Mouse (Mus musculus): ENCODE measurements around the gene Cd177.
"Not testable (repeated sequence)": the region's sequence is repeated elsewhere in the genome, so short reads cannot be mapped to it uniquely, and the experiment has no call there.

Gene Cd177

DNA sequence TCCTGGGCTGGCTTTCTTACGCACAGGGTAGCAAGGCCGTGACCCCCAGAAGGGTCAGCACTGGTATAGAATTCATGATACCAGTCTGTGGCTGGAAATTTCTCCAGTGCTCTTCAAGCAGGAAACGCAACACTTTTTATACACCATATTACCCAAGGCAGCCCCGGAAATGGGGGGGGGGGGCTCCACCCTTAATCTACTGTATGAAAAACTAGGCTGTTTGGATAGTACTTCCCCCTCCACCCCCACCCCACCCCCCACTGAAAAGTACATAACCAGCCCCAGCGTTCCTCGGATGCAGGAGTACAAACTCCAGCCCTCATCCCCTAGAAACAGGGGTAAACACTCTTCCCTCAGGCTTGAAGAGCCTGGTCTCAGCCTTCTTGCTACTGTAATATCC is at the start of gene Cd177:
Gene Cd177, minus strand, starts transcription at position 101 of the 400 bp plus-strand sequence.
- no peak for DNase-seq (ENCODE audit: low spot score)

DNA sequence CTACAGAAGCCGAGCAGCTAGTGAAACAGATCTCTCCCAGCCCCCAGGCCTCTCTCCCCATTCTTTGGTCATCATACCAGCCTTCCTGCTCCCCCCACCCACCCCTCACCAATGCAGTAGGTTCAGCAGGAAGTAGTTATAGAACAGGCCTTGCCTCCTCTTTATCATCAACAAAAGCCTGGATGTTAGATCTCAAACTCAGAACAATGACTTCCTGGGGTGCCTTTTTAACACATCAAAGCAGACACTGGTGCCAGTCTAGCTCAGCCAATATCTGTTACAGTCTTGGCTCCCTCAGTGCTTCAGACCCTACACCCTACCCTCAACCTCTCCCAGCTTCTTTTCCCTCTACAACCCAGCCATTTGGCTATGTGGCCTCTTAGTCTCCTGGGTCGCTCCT is 48.9 kb upstream of the Cd177 start:
- DNase-seq (ENCODE audit: low spot score), result no peak

DNA sequence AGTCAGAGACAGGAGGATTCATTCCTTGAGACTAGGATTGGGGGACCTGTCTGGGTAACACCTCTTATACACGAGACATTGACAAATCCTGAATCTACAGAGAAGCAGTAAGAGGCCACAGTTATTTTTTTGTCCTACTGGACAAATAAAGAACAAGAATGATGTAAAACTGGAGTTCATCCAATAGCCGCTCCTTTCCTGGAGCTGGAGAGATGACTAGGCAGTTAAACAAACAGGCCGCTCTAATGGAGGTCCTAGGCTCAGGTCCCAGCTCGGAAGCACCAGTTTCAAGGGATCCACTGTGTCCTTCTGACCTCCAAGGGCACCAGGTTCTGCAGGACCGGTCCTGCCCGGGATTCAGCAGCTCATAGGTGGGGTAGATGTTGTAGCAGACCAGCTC is 44.7 kb upstream of the Cd177 start:
- DNase-seq (ENCODE audit: low spot score), result no peak

DNA sequence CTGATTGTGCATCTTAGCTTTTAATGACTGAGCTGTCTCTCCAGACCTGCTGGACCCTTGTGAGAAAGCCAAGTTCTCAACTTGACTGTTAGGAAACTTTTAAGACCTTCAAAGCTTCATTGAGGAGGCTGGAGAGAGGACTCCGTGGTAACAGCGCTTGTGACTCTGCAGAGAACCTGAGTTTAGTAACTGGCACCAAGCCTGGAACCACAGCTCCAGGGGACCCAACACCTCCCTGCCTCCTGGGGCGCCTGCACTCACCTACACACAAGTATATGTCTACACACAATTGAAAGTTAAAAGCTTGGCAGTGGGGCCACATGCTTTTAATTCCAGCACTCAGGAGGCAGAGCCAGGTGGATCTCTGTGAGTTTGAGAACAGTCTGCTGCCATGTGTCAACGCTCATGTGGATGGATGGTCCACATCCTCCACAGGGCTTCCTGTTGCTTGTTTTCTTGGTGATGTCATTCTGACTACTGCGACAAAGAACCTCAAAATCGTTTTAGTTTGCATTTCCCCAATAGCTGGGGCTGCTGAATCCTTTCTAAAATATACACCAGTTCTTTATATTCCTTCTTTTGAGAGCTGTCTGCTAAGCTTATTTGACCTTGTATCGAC is 42.1 kb upstream of the Cd177 start:
- no peak for DNase-seq (ENCODE audit: low spot score)

DNA sequence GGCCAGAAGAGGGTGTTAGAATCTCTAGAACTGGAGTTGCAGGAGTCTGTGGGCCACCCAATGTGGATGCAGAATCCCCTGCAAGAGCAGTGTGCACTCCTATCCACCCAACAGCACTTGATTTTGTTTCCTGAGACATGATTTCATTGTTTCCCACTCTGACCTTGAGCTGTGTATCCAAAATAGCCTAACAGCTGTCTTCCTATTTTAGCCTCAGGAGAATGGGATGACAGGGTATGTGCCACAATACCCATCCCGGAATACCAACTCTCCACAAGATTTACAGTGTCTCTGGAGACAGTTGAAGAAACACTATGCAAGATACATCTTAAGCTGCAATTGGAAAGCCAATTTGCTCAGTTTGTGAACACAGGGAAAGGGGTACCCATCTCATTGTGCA is 37.8 kb upstream of the Cd177 start:
- DNase-seq (ENCODE audit: low spot score), result no peak

DNA sequence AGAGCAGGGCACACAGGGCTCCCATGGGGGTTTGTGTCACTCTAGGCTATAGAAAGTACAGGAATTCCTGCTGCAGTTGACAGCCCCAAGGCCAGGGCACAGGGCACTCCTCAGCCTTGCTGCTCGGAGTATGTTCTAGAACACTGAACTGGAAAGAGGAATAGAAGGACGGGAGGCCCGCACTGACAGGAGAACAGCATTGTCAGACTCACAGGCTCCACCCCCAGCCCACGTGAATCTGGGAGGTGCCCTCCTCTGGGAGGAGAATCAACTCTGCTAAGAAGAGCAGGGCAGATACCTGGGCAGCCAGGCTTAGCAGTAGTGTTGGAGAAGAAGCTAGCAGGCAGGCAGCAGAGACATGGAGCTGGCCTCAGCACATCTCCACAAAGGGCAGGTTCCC is 16.8 kb upstream of the Cd177 start, which contains the start of gene Ceacam10:
Gene Ceacam10, plus strand, starts transcription at position 289 of the 400 bp plus-strand sequence.
- not testable (repeated sequence) for DNase-seq (ENCODE audit: low spot score)

DNA sequence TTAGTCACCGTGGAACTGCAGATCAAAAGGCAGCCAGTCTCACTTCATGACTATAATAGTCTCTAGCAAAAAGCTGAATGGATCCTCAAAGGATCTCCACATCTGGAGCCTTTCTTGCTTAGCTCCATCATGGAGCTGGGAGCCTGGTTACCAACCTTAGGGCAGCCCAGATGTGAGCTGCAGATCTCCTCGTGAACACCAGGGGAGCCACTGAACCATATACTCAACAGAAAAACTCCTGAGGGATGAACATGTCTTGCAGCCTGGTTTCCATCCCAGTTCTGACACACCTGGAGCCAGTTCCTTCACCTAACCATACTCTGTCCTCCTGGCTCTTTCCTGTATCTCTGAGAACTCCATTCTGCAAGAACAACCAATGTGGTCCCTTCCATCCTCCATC is 16.0 kb upstream of the Cd177 start:
- DNase-seq (ENCODE audit: low spot score), result no peak

DNA sequence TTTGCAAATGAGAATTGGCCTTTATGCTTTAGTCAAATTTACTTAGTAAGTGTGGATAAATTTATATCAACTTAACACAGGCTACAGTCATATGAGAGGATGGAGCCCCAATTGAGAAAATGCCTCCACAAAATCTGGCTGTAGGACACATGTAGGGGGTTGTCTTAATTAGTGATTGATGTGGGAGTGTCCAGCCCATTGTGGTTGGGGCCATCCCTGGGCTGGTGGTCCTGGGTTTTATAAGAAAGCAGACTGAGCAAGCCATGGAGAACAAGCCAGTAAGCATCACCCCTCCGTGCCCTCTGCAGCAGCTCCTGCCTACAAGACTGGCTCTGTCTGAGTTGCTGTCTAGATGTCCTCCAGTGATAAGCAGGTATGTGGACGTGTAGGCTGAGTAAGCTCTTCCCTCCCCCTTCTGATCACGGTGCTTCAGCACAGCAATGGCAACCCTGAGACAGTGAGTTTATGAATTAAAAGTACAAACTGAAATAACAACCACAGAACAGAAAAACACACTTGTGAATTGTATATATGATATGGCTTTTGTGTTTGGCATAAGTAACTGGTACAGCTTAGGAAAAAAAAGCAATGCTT is 13.9 kb upstream of the Cd177 start:
- no peak for DNase-seq (ENCODE audit: low spot score)

DNA sequence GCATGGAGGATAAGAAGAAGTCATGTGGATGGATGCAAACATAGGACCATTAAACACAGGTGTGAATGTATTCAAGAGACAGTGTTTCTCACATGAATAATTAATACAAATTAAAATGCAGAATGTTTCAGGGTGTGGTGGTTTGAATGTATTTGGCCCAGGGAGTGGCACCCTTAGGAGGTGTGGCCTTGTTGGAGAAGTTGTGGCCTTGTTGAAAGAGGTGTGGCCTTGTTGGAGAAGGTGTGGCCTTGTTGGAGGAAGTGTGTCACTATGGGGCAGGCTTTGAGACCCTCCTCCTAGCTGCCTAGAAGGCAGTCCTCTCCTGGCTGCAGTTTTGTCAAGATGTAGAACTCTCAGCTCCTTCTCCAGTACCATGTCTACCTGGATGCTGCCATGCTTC is 11.2 kb upstream of the Cd177 start:
- DNase-seq (ENCODE audit: low spot score), result no peak

DNA sequence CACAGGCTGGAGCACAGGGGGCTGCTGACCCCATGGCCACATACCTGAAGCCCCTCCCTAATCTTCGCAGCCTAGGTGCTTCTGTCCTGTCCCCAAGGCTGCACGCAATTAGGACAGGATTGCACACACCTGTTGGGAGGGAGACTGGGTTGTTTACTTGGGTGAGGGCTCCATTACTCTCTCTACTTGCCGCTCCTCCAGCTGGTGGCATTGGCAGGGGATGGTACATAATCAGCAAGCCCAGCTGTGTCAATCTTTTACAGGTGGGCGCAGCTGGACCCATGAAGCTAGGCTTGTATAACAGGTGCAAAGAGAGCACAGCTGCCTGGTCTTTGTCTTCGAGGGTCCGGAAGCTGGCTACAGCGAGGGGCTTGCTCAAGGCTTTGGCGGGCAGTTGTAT is 2.5 kb upstream of the Cd177 start:
- no peak for DNase-seq (ENCODE audit: low spot score)

DNA sequence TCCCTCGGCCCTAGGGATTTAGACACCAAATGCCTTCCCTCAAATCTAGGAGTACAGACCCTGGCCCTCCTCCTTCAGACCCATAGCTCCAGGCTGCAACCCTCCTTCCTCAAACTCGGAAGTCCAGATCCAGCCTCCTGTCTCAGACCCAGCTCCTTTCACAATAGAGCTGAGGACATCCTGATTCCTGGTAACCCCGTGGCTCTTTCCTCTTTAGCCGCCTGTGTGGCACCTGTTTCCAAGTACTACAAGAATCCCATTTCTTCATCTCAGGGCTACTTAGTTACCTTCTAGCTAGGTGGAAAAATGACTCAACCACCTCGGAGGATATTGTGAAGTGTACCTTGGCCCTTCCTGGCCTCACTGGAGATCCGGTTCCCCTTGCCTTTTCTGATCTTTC is 1.1 kb upstream of the Cd177 start:
- no peak for DNase-seq (ENCODE audit: low spot score)

DNA sequence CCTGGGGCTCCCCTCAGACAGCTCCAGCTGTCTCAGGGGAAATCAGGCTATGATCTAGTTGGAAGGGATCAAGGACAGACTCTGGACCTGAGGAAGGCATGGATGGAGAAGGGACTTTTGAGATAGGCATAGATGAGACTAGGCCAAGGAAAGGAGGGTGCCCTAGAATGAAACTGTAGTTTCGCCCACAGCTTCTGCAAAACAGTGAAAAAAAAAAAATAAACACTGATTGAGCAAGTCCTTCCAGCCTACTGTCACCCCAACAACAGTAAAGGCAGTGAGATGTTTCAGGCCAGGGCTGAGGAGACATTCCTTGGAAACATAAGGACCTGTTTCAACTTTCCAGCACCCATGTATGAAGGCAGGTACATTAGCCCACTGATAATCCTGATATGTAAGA is 1.6 kb downstream of the Cd177 start:
- no peak for DNase-seq (ENCODE audit: low spot score)

DNA sequence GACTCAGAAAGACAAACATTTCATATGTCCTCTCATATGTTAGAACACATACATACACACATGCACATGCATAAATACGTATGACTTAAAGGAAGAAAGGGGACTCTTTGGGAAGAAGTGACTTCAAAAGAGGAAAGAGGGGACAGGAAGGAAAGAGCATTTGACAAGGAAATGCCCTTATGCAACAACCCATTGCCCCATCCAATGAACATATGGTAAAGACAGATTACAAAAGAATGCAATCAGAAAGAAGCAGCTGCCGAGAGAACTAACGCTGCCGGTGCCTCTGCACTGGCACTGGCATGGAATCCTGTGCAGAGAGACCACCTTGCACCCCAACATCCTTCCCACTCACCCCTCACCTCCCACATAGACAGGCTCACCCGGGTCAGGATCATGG is 6.6 kb downstream of the Cd177 start:
- no peak for DNase-seq (ENCODE audit: low spot score)

DNA sequence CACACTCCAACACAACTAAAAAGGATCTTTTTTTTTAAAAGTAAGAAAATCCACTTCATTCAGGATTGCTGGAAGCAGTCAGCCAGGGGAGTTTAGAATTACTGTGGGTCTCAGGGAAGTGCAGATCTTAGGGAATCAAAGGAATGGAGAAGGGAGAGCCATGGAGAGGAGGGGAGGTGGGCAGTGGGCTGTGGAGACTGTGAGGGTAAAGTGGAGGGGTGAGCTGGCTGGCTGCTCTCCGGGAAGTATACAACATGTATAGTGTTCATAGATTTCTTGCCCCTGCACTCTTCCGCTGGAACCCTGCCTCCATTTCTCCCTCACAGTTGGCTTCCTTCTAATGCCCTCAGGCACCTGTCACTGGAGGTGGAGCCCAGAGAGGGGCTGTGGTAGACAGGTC is 8.5 kb downstream of the Cd177 start:
- no peak for DNase-seq (ENCODE audit: low spot score)

DNA sequence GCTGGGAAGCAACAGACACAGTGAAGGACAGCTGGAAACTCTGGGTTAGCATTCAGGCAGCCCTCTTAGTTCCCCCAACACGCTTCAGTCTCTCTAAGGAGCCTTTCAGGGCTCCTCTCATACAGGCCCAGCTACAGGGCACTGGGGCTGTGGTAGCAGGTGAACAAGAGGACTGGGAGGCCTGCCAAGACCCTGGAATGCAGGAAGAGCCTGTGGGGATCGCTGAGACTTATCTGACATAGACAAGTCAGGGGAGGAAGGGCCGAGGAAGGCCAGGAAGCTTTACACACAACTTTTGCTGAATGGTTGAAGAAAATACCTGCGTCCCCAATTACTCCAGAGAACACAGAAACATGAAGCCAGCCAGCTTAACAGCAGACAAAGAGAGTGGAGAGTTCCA is 9.4 kb downstream of the Cd177 start:
- DNase-seq (ENCODE audit: low spot score), result no peak

DNA sequence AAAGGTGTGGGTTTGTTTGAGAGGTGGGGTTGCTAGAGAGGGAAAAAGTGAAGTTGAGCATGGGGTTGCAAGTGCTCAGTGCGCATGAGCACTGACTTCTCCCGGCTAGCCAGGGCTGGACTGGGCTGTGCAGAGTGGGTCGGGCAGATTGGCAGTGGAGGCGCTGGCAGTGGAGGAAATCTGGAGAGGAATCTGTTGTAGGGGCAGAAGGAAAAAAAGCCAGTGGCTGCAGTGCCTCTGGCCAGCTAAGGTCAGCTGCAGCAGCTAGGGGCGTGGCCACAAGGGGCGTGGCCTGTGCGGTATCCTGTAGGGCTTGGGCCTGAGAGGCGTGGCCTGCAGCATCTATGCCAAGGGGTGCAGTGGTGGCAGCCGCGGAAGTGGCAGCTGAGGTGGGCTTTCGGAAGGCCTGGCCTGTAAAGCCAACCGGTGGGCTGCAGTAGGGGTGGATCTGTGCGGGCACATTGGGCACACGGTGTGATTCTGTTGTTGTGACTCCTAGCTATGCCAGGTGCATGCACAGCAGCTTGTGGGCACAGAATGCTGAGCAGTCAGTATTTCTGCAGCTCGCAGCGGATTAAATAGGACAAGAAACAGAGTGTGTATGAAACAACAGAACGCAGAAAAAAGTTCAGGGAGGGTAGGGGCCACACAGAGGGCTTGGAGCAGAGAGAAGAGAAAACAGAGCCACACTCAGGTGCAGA is 24.0 kb downstream of the Cd177 start:
- DNase-seq (ENCODE audit: low spot score), result peak; percentile 14

DNA sequence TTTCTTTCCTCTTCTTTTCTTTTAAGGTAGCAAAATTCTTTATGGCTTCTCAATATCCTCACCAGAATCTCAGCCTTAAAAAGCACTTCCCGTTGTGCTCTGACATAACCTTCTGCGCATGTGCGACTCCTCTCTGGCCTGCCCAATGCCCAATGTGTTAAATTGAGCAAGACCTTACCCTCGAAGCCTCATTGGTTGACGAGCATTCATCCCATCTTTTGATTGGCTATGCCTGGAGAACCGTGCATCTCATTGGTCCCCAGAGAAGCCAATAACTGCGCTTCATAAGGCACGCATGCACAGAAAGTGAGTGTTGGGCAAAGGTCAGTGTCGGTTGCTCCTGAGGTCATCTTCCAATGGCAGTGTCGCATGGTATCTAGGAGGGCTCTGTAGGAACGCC is 33.3 kb downstream of the Cd177 start, which contains the start of gene Gm4763:
Gene Gm4763, minus strand, starts transcription at position 101 of the 400 bp plus-strand sequence.
- not testable (repeated sequence) for DNase-seq (ENCODE audit: low spot score)

DNA sequence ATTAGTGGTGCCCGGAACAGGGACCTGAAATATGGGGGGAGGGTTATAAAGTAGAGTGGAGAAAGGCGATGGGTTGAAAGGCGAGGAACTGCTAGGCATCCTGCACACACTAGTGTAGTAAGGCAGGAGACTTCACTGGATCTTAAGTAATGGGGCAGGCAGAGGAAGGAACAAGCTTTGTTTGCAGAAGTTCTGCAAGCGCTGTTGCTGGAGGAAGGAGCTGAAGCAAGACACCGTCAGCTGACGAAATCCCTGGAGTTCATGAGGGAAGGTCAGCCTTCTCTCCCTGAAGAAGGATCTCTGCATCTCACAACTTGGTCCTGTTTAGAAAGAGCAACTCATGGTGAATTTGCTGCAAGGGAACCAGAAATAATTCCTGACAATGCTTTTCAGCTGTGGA is 45.1 kb downstream of the Cd177 start:
- no peak for DNase-seq (ENCODE audit: low spot score)

DNA sequence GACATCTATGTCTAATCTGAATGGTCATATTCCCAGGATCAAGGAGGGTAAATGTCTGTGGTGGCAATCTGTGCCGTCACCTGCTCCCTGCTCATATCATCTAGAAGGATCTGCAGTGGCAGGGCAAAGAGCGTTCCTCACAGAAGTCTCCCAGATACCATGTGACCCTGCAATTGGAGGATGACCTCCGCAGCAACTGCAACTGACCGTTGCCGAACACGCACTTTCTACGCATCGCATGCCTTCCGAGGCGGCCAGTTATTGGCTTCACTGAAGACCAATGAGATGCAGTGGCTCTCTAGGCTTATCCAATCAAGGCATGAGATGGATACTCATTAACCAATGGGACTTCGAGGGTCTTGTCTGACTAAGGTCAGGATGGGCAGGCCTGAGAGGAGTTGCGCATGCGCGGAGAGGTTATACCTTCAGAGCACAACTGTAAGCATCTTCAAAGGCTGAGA is 51.2 kb downstream of the Cd177 start, which contains the start of gene BC049730:
Gene BC049730, plus strand, starts transcription at position 411 of the 461 bp plus-strand sequence.
- DNase-seq (ENCODE audit: low spot score), result no peak

DNA sequence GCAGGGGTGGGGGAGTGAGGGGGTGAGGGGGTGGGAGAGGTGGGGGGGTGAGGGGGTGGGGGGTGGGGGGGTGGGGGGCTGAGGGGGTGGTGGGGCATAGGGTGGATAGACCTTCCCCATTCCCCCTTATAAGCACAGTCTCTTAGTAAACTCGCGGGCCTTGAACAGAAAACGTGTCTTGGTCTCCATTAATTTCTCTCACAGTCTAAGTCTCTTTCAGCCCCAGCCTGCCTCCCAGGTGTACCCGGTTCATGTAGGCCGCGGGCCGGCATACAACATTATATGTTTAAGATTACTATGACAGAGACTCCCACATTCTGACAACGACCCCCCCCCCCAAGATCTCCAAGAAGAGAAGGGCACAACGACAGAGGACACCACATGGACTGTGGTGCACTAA is 57.3 kb downstream of the Cd177 start:
- DNase-seq (ENCODE audit: low spot score), result not testable (repeated sequence)

DNA sequence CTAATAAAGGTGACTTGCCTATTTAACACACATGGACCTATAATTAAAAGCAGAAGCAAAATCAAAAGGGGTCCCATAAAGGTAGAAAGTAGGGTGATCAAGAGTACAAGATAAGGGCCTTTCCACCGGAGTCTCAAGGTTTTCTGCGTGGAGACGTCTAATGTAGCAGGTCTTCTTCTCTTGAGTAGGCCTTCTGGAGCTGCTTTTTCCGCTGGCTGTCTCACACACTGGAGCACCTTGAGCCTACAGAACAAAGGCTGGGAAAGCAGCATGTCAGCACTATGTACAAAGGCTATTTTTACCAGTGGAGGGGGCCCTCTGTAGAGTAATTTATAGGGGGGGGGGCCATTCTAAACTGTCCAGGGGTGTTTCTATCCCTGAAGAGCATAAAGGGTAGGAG is 62.2 kb downstream of the Cd177 start:
- not testable (repeated sequence) for DNase-seq (ENCODE audit: low spot score)

Data from ovary, postnatal 36 days (tissue).